Mouse (Mus musculus) cerebellum, adult 2 months (tissue): ENCODE measurements around the gene Siglecf. TPM values are rescaled to one million over a fixed set of nuclear protein-coding genes. Genes with fewer than 3 reads are reported as not detected.

Source experiments
- DNase-seq, 2 experiments: peaks; one replicate each; pipeline ENCODE4 v3.0.0; 2021
- H3K27ac ChIP-seq: fragments of 200-500 bp; 2 replicates; pipeline ENCODE4 v1.5.1; 2012; ENCODE audit warnings: low read length, control low read depth, inconsistent platforms; ENCODE audit not compliant: insufficient read depth
- H3K27me3 ChIP-seq: fragments of 200-500 bp; 2 replicates; pipeline ENCODE4 v1.6.1; 2012; ENCODE audit warnings: inconsistent platforms, mild to moderate bottlenecking, low read length, moderate library complexity; ENCODE audit not compliant: control insufficient read depth, insufficient read depth
- H3K4me1 ChIP-seq: fragments of 200-500 bp; 2 replicates; pipeline ENCODE4 v1.6.1; 2011; ENCODE audit warnings: low read length; ENCODE audit not compliant: control insufficient read depth, insufficient read depth
- H3K4me3 ChIP-seq: fragments of 200-500 bp; replicated peaks from 2 replicates; pipeline ENCODE3; 2011; ENCODE audit warnings: mild to moderate bottlenecking, low read depth, low read length, control low read depth; ENCODE audit not compliant: insufficient read depth
- CTCF ChIP-seq: fragments of 200-500 bp; IDR thresholded peaks from 2 replicates; pipeline ENCODE4 v1.5.1; 2011; ENCODE audit warnings: low read depth, mild to moderate bottlenecking, control low read depth, low read length, moderate library complexity, borderline replicate concordance; ENCODE audit not compliant: insufficient read depth
- POLR2A ChIP-seq: fragments of 200-500 bp; IDR thresholded peaks from 2 replicates; pipeline ENCODE4 v1.6.1; 2011; ENCODE audit warnings: low read length, control low read depth, borderline replicate concordance; ENCODE audit not compliant: insufficient read depth
- WGBS: fragments of 180-500 bp; shearing (Covaris S2); methylation state at CpG from one replicate; pipeline ENCODE4 v1.1.7; 2018; 5-methylcytosine and 5-hydroxymethylcytosine counted together
- polyA plus RNA-seq: library from polyadenylated mRNA; depleted of rRNA; stranded (reverse); fragments of >200 nt; gene quantifications from 2 replicates; pipeline ENCODE4 v1.2.3, GENCODE M21; 2012; rRNA removed

Gene Siglecf
- polyA plus RNA-seq, 1 experiment = 0.31 TPM

DNA sequence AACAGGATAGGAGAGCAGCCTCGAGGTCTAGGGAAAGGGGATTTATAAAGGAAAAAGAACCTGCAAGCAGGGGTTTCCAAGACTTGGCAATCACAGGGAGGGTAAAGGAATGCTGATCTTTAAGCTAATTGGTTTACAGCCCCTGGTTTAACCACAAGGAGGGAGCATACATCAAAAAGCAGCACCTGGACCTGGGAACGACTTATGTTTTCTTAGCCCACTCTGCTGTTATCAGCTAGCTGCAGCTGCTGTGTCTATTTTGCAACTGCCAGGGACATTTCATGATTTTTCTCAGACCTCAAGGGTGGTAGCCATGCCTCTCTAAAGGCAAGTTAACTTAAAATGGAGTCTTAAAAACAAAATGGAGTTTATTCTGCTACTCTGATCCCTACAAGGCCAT lies 51.6 kb downstream of the Siglecf start:
- Histone ChIP-seq H3K4me1 (no peaks in the 10 kb centered on the region), H3K4me3 (no peak overlapping the region), H3K27ac (no peak overlapping the region), H3K27me3 (no peaks in the 10 kb centered on the region)
- DNase-seq = no peak
- TF ChIP-seq POLR2A = no peak
- TF ChIP-seq CTCF = no peak
- WGBS = 40% methylated on average over 2 of the region's 2 CpGs

DNA sequence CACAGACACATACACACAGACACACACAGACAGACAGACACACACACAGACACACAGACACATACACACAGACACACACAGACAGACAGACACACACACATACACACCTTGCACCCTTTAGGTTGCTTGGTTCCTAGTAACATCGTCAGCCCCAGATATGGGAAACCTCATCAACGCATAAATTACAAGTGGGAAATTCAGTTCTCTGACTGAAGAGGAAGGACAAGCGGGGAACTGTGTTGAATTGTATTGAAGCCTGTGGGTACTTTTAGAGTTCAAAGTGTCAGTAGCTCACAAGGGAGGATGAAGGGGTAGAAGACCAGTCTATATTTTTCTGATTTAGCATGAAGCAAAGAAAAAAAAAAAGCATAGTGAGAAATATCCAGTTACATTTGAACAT lies 56.4 kb downstream of the Siglecf start:
- no peak for TF ChIP-seq CTCF
- no peak for TF ChIP-seq POLR2A
- Histone ChIP-seq H3K4me1 (no peaks in the 10 kb centered on the region), H3K27me3 (no peaks in the 10 kb centered on the region), H3K27ac (no peak overlapping the region), H3K4me3 (no peak overlapping the region)
- WGBS = 79% methylated on average over 3 of the region's 3 CpGs
- DNase-seq = no peak

DNA sequence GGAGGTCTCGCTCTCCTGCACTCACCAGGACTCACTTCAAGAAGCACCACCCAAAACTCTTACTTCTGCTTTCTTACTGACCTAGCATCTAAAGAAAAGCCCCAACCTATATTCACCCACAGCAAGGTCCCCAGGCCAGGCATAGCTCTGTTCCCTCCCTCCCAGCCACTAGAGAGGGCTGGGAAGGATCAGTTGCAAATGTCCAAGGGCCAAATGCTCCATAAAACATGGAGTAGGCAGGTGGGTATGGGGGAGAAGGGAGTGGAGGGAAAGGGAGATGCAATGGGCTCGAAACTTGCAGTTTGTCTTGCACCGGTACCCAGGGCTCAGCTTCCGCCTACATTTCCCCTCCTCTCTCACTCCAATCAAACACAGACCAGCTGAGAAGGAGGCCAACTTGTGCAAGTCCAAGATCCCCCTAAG lies 57.0 kb downstream of the Siglecf start, which contains the start of gene Siglecg:
Gene Siglecg, plus strand, starts transcription at position 74 of the 423 bp plus-strand sequence.
- WGBS = 77% methylated on average over 4 of the region's 4 CpGs
- no peak for DNase-seq
- TF ChIP-seq POLR2A (no peak), CTCF (no peak)
- no peaks in the 10 kb centered on the region for H3K4me1 ChIP-seq
- H3K4me3 ChIP-seq = no peak within 1 kb of the TSS
- H3K27ac ChIP-seq = no peak within 1 kb of the TSS
- H3K27me3 ChIP-seq = no peaks in the 10 kb centered on the region

DNA sequence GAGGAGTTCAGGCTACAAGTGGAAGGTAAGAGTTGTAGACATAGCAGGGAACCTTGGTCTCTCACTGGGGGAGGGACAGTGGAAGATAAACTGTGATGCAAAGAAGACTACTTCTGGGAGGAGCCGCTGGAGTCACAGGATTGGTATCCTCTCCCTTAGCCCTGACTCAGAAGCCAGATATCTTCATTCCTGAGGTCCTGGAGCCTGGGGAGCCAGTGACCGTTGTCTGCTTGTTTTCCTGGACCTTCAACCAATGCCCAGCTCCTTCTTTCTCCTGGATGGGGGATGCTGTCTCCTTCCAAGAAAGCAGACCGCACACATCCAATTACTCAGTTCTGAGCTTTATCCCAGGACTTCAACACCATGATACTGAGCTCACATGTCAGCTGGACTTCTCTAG lies 57.9 kb downstream of the Siglecf start:
- Histone ChIP-seq H3K27me3 (no peaks in the 10 kb centered on the region), H3K4me1 (no peaks in the 10 kb centered on the region), H3K4me3 (no peak overlapping the region), H3K27ac (no peak overlapping the region)
- TF ChIP-seq POLR2A = no peak
- TF ChIP-seq CTCF = no peak
- DNase-seq = no peak
- WGBS = 88% methylated on average over 3 of the region's 3 CpGs

Other genes starting within 250 kb of the Siglecf start
- not detected in 2 replicates for gene Zfp936, start 237.1 kb upstream of the Siglecf start, polyA plus RNA-seq
- gene Zfp715, start 38.0 kb upstream of the Siglecf start, polyA plus RNA-seq = 17.1 and 19.5 TPM in 2 replicates
- 0.19 and 0.52 TPM in 2 replicates for gene Siglecg, start 56.9 kb downstream of the Siglecf start, polyA plus RNA-seq
- not detected in 2 replicates for gene Lim2, start 76.3 kb downstream of the Siglecf start, polyA plus RNA-seq
- 0.25 and 0.27 TPM in 2 replicates for gene Nkg7, start 85.7 kb downstream of the Siglecf start, polyA plus RNA-seq
- not detected in 2 replicates for gene Cldnd2, start 89.4 kb downstream of the Siglecf start, polyA plus RNA-seq
- 102 and 105 TPM in 2 replicates for gene Etfb, start 92.7 kb downstream of the Siglecf start, polyA plus RNA-seq
- 0.14 and 0.88 TPM in 2 replicates for gene Gm45233, start 92.8 kb downstream of the Siglecf start, polyA plus RNA-seq
- 1.9 and 2.4 TPM in 2 replicates for gene Vsig10l, start 111.8 kb downstream of the Siglecf start, polyA plus RNA-seq
- gene Iglon5, start 138.7 kb downstream of the Siglecf start, polyA plus RNA-seq = 79.6 and 82.4 TPM in 2 replicates
- not detected in 2 replicates for gene 4931406B18Rik, start 154.6 kb downstream of the Siglecf start, polyA plus RNA-seq
- gene Cd33, start 193.1 kb downstream of the Siglecf start, polyA plus RNA-seq = 1.9 and 2.4 TPM in 2 replicates
- 10.3 and 10.9 TPM in 2 replicates for gene Zfp658, start 210.9 kb downstream of the Siglecf start, polyA plus RNA-seq
- gene Zfp719, start 228.3 kb downstream of the Siglecf start, polyA plus RNA-seq = 11.6 and 13.2 TPM in 2 replicates